Mouse (Mus musculus): ENCODE results near the gene Ice1. TPM values are rescaled to one million over a fixed set of nuclear protein-coding genes. Genes with fewer than 3 reads are reported as not detected.

The Ice1 gene
- total RNA-seq (2022), result 10 to 100 TPM; 28.2 to 42.2 (median 34.3) TPM

GRCm38 (mm10) chr13:70637282-70637661 is at the start of gene Ice1:
TSS of gene Ice1 (minus strand) at chr13:70637634.
- no peak for DNase-seq

- DNase-seq, result no peak
Measured at GRCm38 (mm10) chr13:70685825-70686224, 48.4 kb upstream of the Ice1 start.

- DNase-seq, result no peak
Measured at GRCm38 (mm10) chr13:70684976-70685609, 47.7 kb upstream of the Ice1 start.

GRCm38 (mm10) chr13:70681411-70682183 is 44.2 kb upstream of the Ice1 start:
- no peak for DNase-seq

- DNase-seq, result no peak
Measured at GRCm38 (mm10) chr13:70680316-70680715, 42.9 kb upstream of the Ice1 start.

GRCm38 (mm10) chr13:70677689-70678088 is 40.3 kb upstream of the Ice1 start:
- DNase-seq, result no peak

GRCm38 (mm10) chr13:70676243-70677183 is 39.1 kb upstream of the Ice1 start:
- no peak for DNase-seq

- DNase-seq, result no peak
Measured at GRCm38 (mm10) chr13:70674998-70675397, 37.6 kb upstream of the Ice1 start.

- no peak for DNase-seq
Measured at GRCm38 (mm10) chr13:70670080-70670479, 32.6 kb upstream of the Ice1 start.

- no peak for DNase-seq
Measured at GRCm38 (mm10) chr13:70659715-70660114, 22.3 kb upstream of the Ice1 start.

GRCm38 (mm10) chr13:70656741-70657140 is 19.3 kb upstream of the Ice1 start:
- no peak for DNase-seq

- DNase-seq, result no peak
Measured at GRCm38 (mm10) chr13:70656329-70656728, 18.9 kb upstream of the Ice1 start.

GRCm38 (mm10) chr13:70655570-70655969 is 18.1 kb upstream of the Ice1 start:
- peak; percentile 21 for DNase-seq

- peak; percentile 26 for DNase-seq
Measured at GRCm38 (mm10) chr13:70654091-70654770, 16.8 kb upstream of the Ice1 start.

- DNase-seq, result no peak
Measured at GRCm38 (mm10) chr13:70653457-70653856, 16.0 kb upstream of the Ice1 start.

GRCm38 (mm10) chr13:70650011-70650436 is 12.6 kb upstream of the Ice1 start:
- peak; percentile 59 for DNase-seq

GRCm38 (mm10) chr13:70645968-70646505 is 8.6 kb upstream of the Ice1 start:
- DNase-seq, result no peak

GRCm38 (mm10) chr13:70644083-70644462 is 6.6 kb upstream of the Ice1 start:
- no peak for DNase-seq

GRCm38 (mm10) chr13:70643408-70644082 is 6.1 kb upstream of the Ice1 start:
- no peak for DNase-seq

GRCm38 (mm10) chr13:70641941-70642340 is 4.5 kb upstream of the Ice1 start:
- no peak for DNase-seq

GRCm38 (mm10) chr13:70641381-70641780 is 3.9 kb upstream of the Ice1 start:
- no peak for DNase-seq
